Mouse (Mus musculus) granulocyte monocyte progenitor cell, adult 5-6 weeks (primary cell): ENCODE results near the gene Sco2. TPM values are rescaled to one million over a fixed set of nuclear protein-coding genes. Genes with fewer than 3 reads are reported as not detected.

Experiments
- ATAC-seq: replicated peaks from 2 replicates; pipeline ENCODE4 v1.8.0; 2016; ENCODE audit warnings: mild to moderate bottlenecking, moderate TSS enrichment, inconsistent platforms; ENCODE audit not compliant: poor library complexity, severe bottlenecking
- total RNA-seq, 2 experiments: library from RNA; stranded (forward) in 1 of 2; stranded (reverse) in 1 of 2; fragments of 200-712, 200-1000 nt in 1 of 2; fragments of >200 nt in 1 of 2; fragmentation: Nextera tagmentation in 1 of 2; gene quantifications; 2 replicates each; pipeline ENCODE4 v1.2.3; 2014 to 2017

Sco2 gene
- total RNA-seq, 2 experiments from 2014 or later, result 12.4 to 31.5 TPM

DNA sequence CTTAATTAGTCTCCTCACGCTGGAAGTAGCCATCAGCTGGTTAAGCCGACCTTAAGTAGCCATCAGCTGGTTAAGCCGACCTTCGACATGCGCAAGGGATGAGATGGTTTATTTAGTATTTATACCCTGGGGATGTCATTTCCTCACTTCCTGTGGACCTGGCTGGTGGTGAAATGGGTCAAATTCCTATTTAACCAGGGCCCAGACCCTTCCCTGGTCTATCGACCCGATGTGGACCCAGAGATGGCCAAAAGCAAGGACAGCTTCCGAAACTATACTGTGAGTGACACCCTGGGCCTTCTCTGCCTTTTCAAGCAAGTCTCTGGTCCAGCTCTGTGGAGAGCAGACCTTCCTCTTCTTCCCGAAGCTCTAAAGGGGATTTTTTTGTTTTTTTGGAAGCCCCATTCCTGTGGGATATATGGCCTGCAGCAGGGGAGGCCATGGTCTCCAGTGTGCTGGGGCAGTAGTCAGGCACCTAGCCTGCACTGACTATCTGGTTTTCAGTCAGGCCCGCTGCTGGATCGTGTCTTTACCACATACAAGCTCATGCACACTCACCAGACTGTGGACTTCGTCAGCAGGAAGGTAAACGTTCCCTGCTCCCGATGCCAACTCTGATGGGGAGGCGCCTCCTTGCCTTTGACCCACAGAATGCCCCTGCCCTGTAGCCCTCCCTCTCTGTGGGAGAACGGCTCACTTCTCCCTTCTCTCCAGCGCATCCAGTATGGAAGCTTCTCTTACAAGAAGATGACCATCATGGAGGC, 38.7 kb downstream of the Sco2 start:
- no peak for ATAC-seq

DNA sequence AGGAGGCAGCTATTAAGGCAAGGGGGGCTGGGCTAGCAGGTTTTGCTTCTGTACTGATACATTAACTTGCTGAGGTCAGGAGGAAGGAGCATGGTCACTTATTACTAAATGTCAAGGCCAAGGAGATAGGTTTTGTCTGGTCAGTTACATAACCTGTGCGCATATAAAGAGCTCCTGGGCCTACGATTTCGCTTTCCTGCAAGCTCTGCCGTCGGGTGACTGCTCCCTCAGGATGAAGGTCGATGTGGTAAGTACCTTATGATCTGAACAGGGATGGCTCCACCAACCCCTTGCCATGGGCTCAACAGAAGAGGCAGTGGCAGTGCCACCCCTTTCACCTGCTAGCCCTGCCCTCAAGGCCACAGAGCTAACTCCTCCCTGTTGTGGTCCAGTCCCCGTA, 39.4 kb downstream of the Sco2 start, which contains the start of gene Miox:
Miox (plus strand) TSS at position 128 of the 400 bp plus-strand sequence.
- no peak for ATAC-seq

DNA sequence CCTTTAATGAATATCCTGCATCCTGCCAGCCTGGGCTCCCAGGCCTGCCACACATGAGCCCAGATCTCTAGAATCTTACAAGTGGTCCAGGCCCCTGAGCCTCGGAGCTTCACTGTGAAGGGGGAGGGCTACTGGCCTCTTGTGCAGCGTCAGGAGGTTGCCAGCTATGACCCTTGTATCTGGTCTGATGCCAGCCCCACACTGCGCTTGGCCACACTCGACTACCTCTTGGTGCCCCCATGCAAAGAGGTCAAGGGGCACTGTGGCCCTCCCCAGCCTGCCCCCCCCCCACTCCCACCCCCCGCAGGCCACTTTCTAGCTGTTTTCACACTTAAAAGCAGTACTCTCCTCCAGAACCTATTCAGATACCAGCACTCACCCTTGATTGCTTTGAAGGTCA, 47.2 kb downstream of the Sco2 start:
- ATAC-seq, result no peak

DNA sequence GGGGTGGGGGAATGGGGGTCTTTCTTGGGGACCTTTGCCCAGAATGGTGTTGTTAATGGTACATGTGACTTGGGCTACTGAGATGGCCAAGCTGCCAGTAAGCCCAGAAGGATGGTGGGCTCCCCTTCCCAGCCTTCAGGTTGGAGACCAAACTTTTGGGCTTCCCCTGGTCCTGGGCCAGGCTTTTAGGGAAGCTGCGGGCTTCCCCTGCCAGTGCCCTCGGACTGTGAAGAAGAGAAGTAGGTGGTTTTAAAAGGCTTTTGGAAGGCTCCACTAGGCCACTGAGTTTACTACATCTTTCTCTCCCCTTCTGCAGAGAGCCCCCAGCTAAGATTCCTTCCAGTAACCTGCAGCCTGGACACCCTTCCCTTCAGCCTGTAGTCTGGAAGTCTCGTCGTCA, 50.0 kb downstream of the Sco2 start:
- ATAC-seq, result peak; percentile 56; the same call in 1 of the 2 replicates

DNA sequence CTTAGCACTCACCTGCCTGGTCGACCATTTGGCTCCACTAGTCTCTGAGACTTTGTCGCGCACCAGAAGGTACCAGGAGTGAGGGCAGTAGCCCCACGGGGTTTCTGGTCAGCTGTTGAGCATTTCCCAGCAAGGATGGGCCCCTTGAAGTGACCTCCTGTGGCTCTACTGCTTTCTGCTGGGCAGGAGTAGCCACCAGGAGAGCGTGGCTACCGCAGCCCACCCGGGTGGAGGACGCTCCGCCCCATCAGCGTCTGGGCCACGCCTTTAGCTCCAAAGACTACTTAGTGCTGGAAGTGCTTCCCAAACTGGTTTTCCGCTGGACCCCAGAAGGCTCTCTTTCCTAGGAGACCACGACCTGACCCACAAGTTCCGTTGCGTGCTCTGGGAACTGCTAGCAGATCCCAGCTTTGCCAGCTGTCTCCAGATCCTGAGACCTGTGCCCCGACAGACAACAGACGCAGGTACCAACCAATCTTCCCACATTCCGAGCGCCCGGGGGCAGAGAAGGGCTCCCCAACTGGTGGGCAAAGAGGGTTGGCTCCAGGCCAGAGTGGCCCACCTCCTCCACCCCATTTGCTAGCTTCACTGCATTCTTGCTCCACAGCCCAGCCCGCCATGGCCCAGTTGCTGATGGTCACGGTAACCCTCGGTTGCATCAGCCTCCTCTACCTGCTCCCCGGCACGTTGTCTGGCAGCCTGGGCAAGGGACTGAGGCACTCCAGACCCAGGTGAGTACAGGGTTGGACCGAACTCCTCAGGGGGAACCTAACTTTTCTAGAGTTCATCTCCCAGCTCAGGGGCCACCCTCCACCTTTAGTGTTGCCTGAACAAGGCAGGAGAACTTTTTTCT, 50.8 kb downstream of the Sco2 start, which contains the start of gene Adm2:
Adm2 (plus strand) TSS at position 51 of the 853 bp plus-strand sequence.
- ATAC-seq, result 0 out of 2 replicates have a peak, but pooled peaks have one; percentile 6

Other genes with a start within 250 kb of the Sco2 start
- gene Hdac10, start 245.1 kb downstream of the Sco2 start, total RNA-seq (2014; fragmentation: Nextera tagmentation), result 11.3 and 14.7 TPM in 2 replicates
- 11.2 and 13.9 TPM in 2 replicates for gene Hdac10, start 245.1 kb downstream of the Sco2 start, total RNA-seq (2017)
- gene Mapk12, start 233.1 kb downstream of the Sco2 start, total RNA-seq (2014; fragmentation: Nextera tagmentation), result not detected in 2 replicates
- gene Mapk12, start 233.1 kb downstream of the Sco2 start, total RNA-seq (2017), result 0.93 TPM in 1 of 2 replicates, not detected in the other
- not detected in 2 replicates for gene Mapk11, start 224.2 kb downstream of the Sco2 start, total RNA-seq (2014; fragmentation: Nextera tagmentation)
- gene Mapk11, start 224.2 kb downstream of the Sco2 start, total RNA-seq (2017), result not detected in 2 replicates
- gene Plxnb2, start 193.1 kb downstream of the Sco2 start, total RNA-seq (2014; fragmentation: Nextera tagmentation), result 19.1 and 23.4 TPM in 2 replicates
- 11.0 and 14.7 TPM in 2 replicates for gene Plxnb2, start 193.1 kb downstream of the Sco2 start, total RNA-seq (2017)
- gene Dennd6b, start 177.3 kb downstream of the Sco2 start, total RNA-seq (2014; fragmentation: Nextera tagmentation), result 4.3 and 6.1 TPM in 2 replicates
- 2.5 and 4.7 TPM in 2 replicates for gene Dennd6b, start 177.3 kb downstream of the Sco2 start, total RNA-seq (2017)
- 9.2 and 10.5 TPM in 2 replicates for gene Ppp6r2, start 162.3 kb downstream of the Sco2 start, total RNA-seq (2014; fragmentation: Nextera tagmentation)
- gene Ppp6r2, start 162.3 kb downstream of the Sco2 start, total RNA-seq (2017), result 5.8 and 6.4 TPM in 2 replicates
- 88.1 and 131 TPM in 2 replicates for gene Sbf1, start 58.5 kb downstream of the Sco2 start, total RNA-seq (2014; fragmentation: Nextera tagmentation)
- 43.1 and 52.0 TPM in 2 replicates for gene Sbf1, start 58.5 kb downstream of the Sco2 start, total RNA-seq (2017)
- not detected in 2 replicates for gene Adm2, start 51.1 kb downstream of the Sco2 start, total RNA-seq (2014; fragmentation: Nextera tagmentation)
- not detected in 2 replicates for gene Adm2, start 51.1 kb downstream of the Sco2 start, total RNA-seq (2017)
- gene Miox, start 39.4 kb downstream of the Sco2 start, total RNA-seq (2014; fragmentation: Nextera tagmentation), result not detected in 2 replicates
- gene Miox, start 39.4 kb downstream of the Sco2 start, total RNA-seq (2017), result not detected in 2 replicates
- 15.4 and 22.3 TPM in 2 replicates for gene Lmf2, start 18.2 kb downstream of the Sco2 start, total RNA-seq (2014; fragmentation: Nextera tagmentation)
- 8.9 and 11.0 TPM in 2 replicates for gene Lmf2, start 18.2 kb downstream of the Sco2 start, total RNA-seq (2017)
- 87.4 and 136 TPM in 2 replicates for gene Ncaph2, start 18.1 kb downstream of the Sco2 start, total RNA-seq (2014; fragmentation: Nextera tagmentation)
- 92.2 and 118 TPM in 2 replicates for gene Ncaph2, start 18.1 kb downstream of the Sco2 start, total RNA-seq (2017)
- gene Tymp, start 3.2 kb upstream of the Sco2 start, total RNA-seq (2014; fragmentation: Nextera tagmentation), result not detected in 2 replicates
- 0.43 and 1.1 TPM in 2 replicates for gene Tymp, start 3.2 kb upstream of the Sco2 start, total RNA-seq (2017)
- 3.1 and 4.2 TPM in 2 replicates for gene Odf3b, start 5.4 kb upstream of the Sco2 start, total RNA-seq (2014; fragmentation: Nextera tagmentation)
- 0.46 TPM in 1 of 2 replicates, not detected in the other for gene Odf3b, start 5.4 kb upstream of the Sco2 start, total RNA-seq (2017)
- not detected in 2 replicates for gene Klhdc7b, start 11.1 kb upstream of the Sco2 start, total RNA-seq (2014; fragmentation: Nextera tagmentation)
- gene Klhdc7b, start 11.1 kb upstream of the Sco2 start, total RNA-seq (2017), result 0.13 TPM in 1 of 2 replicates, not detected in the other
- gene Syce3, start 36.7 kb upstream of the Sco2 start, total RNA-seq (2014; fragmentation: Nextera tagmentation), result not detected in 2 replicates
- not detected in 2 replicates for gene Syce3, start 36.7 kb upstream of the Sco2 start, total RNA-seq (2017)
- gene Cpt1b, start 52.0 kb upstream of the Sco2 start, total RNA-seq (2014; fragmentation: Nextera tagmentation), result 2.8 and 2.9 TPM in 2 replicates
- gene Cpt1b, start 52.0 kb upstream of the Sco2 start, total RNA-seq (2017), result 1.5 TPM in 1 of 2 replicates, not detected in the other
- not detected in 2 replicates for gene C730034F03Rik, start 55.7 kb upstream of the Sco2 start, total RNA-seq (2014; fragmentation: Nextera tagmentation)
- gene C730034F03Rik, start 55.7 kb upstream of the Sco2 start, total RNA-seq (2017), result 2.7 and 3.6 TPM in 2 replicates
- not detected in 2 replicates for gene Gm44502, start 55.9 kb upstream of the Sco2 start, total RNA-seq (2014; fragmentation: Nextera tagmentation)
- gene Gm44502, start 55.9 kb upstream of the Sco2 start, total RNA-seq (2017), result 0.82 TPM in 1 of 2 replicates, not detected in the other
- gene Chkb, start 56.1 kb upstream of the Sco2 start, total RNA-seq (2014; fragmentation: Nextera tagmentation), result 77.0 and 85.0 TPM in 2 replicates
- gene Chkb, start 56.1 kb upstream of the Sco2 start, total RNA-seq (2017), result 25.3 and 27.7 TPM in 2 replicates
- gene Mapk8ip2, start 80.1 kb upstream of the Sco2 start, total RNA-seq (2014; fragmentation: Nextera tagmentation), result not detected in 2 replicates
- gene Mapk8ip2, start 80.1 kb upstream of the Sco2 start, total RNA-seq (2017), result not detected in 2 replicates
- gene Arsa, start 103.6 kb upstream of the Sco2 start, total RNA-seq (2014; fragmentation: Nextera tagmentation), result 12.7 and 21.4 TPM in 2 replicates
- 8.5 and 30.3 TPM in 2 replicates for gene Arsa, start 103.6 kb upstream of the Sco2 start, total RNA-seq (2017)
- gene Shank3, start 125.8 kb upstream of the Sco2 start, total RNA-seq (2014; fragmentation: Nextera tagmentation), result 0.34 and 0.58 TPM in 2 replicates
- gene Shank3, start 125.8 kb upstream of the Sco2 start, total RNA-seq (2017), result 0.26 and 0.47 TPM in 2 replicates
- not detected in 2 replicates for gene Acr, start 194.5 kb upstream of the Sco2 start, total RNA-seq (2014; fragmentation: Nextera tagmentation)
- gene Acr, start 194.5 kb upstream of the Sco2 start, total RNA-seq (2017), result not detected in 2 replicates
- gene Rabl2, start 218.1 kb upstream of the Sco2 start, total RNA-seq (2014; fragmentation: Nextera tagmentation), result 10.2 and 16.8 TPM in 2 replicates
- gene Rabl2, start 218.1 kb upstream of the Sco2 start, total RNA-seq (2017), result 11.1 and 18.9 TPM in 2 replicates